11 mouse cellular contexts compared by ENCODE assay signal in the genomic region with DNA sequence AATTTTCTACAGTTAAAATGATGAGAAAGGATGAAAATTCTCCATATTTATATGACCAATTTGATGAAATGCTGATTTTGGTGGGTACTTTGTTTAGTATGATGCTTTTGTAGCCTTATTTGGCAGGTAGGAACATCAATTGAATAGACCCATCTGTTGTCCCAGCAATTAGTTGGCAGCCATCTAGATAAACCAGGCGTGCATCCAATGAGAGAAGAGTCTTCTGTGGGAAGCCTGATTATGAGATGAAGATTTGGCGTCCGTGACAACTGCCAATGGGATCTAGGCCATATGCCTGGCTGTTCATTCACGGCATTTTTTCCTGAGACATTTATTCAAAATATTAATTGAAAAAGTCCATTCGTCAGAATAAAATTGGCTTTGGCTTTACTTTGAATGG.
A peak's percentile ranks its signal among the peaks of the same experiment; 100 is the strongest.
DNase-seq lines count a peak whose midpoint lies in the region; ATAC-seq and TF ChIP-seq lines count a peak whose summit lies in the region.
"Had no signal": no experiment of that assay in that cellular context is flagged by ENCODE, and none has a peak within 500 bp of the region (broad histone marks: within the 10 kb centered on the region; RNA-seq: fewer than 3 reads in every experiment).

No protein-coding gene starts in this region.

- no peaks in the 10 kb centered on the region for H3K36me3 ChIP-seq in hindbrain, postnatal 0 days (ENCODE audit: insufficient read depth, low read length)
- no peaks in the 10 kb centered on the region for H3K36me3 ChIP-seq in stomach, postnatal 0 days (ENCODE audit: control insufficient read depth, insufficient read depth, low read length)
- H3K36me3 ChIP-seq: heart, embryonic 15.5 days; midbrain, embryonic 12.5 days had no signal

- no peak for TF ChIP-seq EP300 in stomach, postnatal 0 days (optimal IDR thresholded peaks at IDR 0.05)

- 33% methylated on average over 5 of the region's 5 CpGs for WGBS in hindbrain, postnatal 0 days
- WGBS in stomach, postnatal 0 days, result 64% methylated on average over 5 of the region's 5 CpGs

- no peak overlapping the region for H3K4me2 ChIP-seq in hindbrain, postnatal 0 days (ENCODE audit: low read depth, low read length)
- H3K4me2 ChIP-seq in stomach, postnatal 0 days (replicated peaks; ENCODE audit: low read depth), result no peak overlapping the region
- H3K4me2 ChIP-seq: heart, embryonic 15.5 days; midbrain, embryonic 12.5 days had no signal

- no peaks in the 10 kb centered on the region for H3K9me3 ChIP-seq in hindbrain, postnatal 0 days (ENCODE audit: low read length)
- H3K9me3 ChIP-seq in stomach, postnatal 0 days (ENCODE audit: control insufficient read depth, low read length), result no peaks in the 10 kb centered on the region
- H3K9me3 ChIP-seq: heart, embryonic 15.5 days; midbrain, embryonic 12.5 days had no signal

- no peak for TF ChIP-seq CTCF in hindbrain, postnatal 0 days (IDR thresholded peaks at IDR 0.05; ENCODE audit: low read depth)
- TF ChIP-seq CTCF in stomach, postnatal 0 days (IDR thresholded peaks at IDR 0.05; ENCODE audit: low read depth), result no peak

- H3K27me3 ChIP-seq in hindbrain, postnatal 0 days (ENCODE audit: insufficient read depth, low read length), result no peaks in the 10 kb centered on the region
- no peaks in the 10 kb centered on the region for H3K27me3 ChIP-seq in stomach, postnatal 0 days (ENCODE audit: control insufficient read depth, insufficient read depth, low read length)
- H3K27me3 ChIP-seq: heart, embryonic 15.5 days; midbrain, embryonic 12.5 days had no signal

- no peak overlapping the region for H3K4me3 ChIP-seq in hindbrain, postnatal 0 days (ENCODE audit: low read length)
- no peak overlapping the region for H3K4me3 ChIP-seq in stomach, postnatal 0 days (ENCODE audit: low read depth, low read length)
- H3K4me3 ChIP-seq: heart, embryonic 15.5 days; midbrain, embryonic 12.5 days had no signal

- ATAC-seq in hindbrain, postnatal 0 days, result peak; percentile 93
- no peak for ATAC-seq in stomach, postnatal 0 days (ENCODE audit: low FRiP score, low TSS enrichment)

- H3K4me1 ChIP-seq in hindbrain, postnatal 0 days (ENCODE audit: insufficient read depth, low read length), result no peaks in the 10 kb centered on the region
- no peaks in the 10 kb centered on the region for H3K4me1 ChIP-seq in stomach, postnatal 0 days (replicated peaks; ENCODE audit: control insufficient read depth, insufficient read depth)
- H3K4me1 ChIP-seq: heart, embryonic 15.5 days; midbrain, embryonic 12.5 days had no signal

- no peak overlapping the region for H3K9ac ChIP-seq in hindbrain, postnatal 0 days (replicated peaks; ENCODE audit: low read length)
- no peak overlapping the region for H3K9ac ChIP-seq in stomach, postnatal 0 days (ENCODE audit: low read length)
- H3K9ac ChIP-seq: heart, embryonic 15.5 days; midbrain, embryonic 12.5 days had no signal

- peak; percentile 5 for DNase-seq in lung, postnatal 10 days
- no peak for DNase-seq in lung, postnatal 4 days
- peak; percentile 92 for DNase-seq in cerebellum, adult 8-10 months
- peak; percentile 90 for DNase-seq in hindbrain, postnatal 0 days (ENCODE audit: low spot score)
- DNase-seq in retina, embryonic 14.5 days (ENCODE audit: low spot score), result peak; percentile 25
- DNase-seq in thymus, adult 18-20 months, result no peak
- DNase-seq in stomach, postnatal 0 days (ENCODE audit: low spot score), result no peak
- DNase-seq: liver had no signal

- H3K27ac ChIP-seq in hindbrain, postnatal 0 days, result no peak overlapping the region
- no peak overlapping the region for H3K27ac ChIP-seq in stomach, postnatal 0 days (replicated peaks)
- H3K27ac ChIP-seq: heart, embryonic 15.5 days; kidney, postnatal 0 days; midbrain, embryonic 12.5 days had no signal

Comparison
In these comparisons a context has a peak if more than half of its experiments do, and no peak if none do; other contexts are left out.
1. DNase-seq: peak in lung, postnatal 10 days (single experiment), cerebellum, adult 8-10 months (single experiment), hindbrain, postnatal 0 days (single experiment) and retina, embryonic 14.5 days (single experiment); none in lung, postnatal 4 days (0 of 2), thymus, adult 18-20 months (0 of 2) and stomach, postnatal 0 days (single experiment).